Mouse (Mus musculus) neural tube, embryonic 15.5 days (tissue): ENCODE results near the gene Pacs2. TPM values are rescaled to one million over a fixed set of nuclear protein-coding genes. Genes with fewer than 3 reads are reported as not detected.
A peak's percentile ranks its signal among the peaks of the same experiment; 100 is the strongest.

ENCODE experiments used
- ATAC-seq: fragments of 200-750 bp; cut with Nextera tagmentation; 2 replicates; pipeline ENCODE4 v1.8.0; 2017; ENCODE audit warnings: mild to moderate bottlenecking, moderate TSS enrichment, moderate library complexity; ENCODE audit not compliant: low FRiP score
- H3K27ac ChIP-seq: fragments of 300-500 bp; sonication (generic); replicated peaks from 2 replicates; pipeline ENCODE4 v1.5.1; 2015; ENCODE audit warnings: mild to moderate bottlenecking, inconsistent platforms
- H3K27me3 ChIP-seq: fragments of 300-500 bp; sonication (generic); replicated peaks from 2 replicates; pipeline ENCODE4 v1.6.1; 2015; ENCODE audit warnings: inconsistent platforms
- H3K36me3 ChIP-seq: fragments of 300-500 bp; sonication (generic); 2 replicates; pipeline ENCODE4 v1.6.1; 2015; ENCODE audit warnings: inconsistent platforms
- H3K4me1 ChIP-seq: fragments of 300-500 bp; sonication (generic); 2 replicates; pipeline ENCODE4 v1.6.1; 2015; ENCODE audit warnings: inconsistent platforms
- H3K4me2 ChIP-seq: fragments of 300-500 bp; sonication (generic); 2 replicates; pipeline ENCODE4 v1.6.1; 2015; ENCODE audit warnings: inconsistent platforms, mild to moderate bottlenecking, moderate library complexity
- H3K4me3 ChIP-seq: fragments of 300-500 bp; sonication (generic); replicated peaks from 2 replicates; pipeline ENCODE4 v1.5.1; 2015; ENCODE audit warnings: mild to moderate bottlenecking, inconsistent platforms
- H3K9ac ChIP-seq: fragments of 300-500 bp; sonication (generic); replicated peaks from 2 replicates; pipeline ENCODE4 v1.6.1; 2015; ENCODE audit warnings: mild to moderate bottlenecking, inconsistent platforms
- H3K9me3 ChIP-seq: fragments of 300-500 bp; sonication (generic); replicated peaks from 2 replicates; pipeline ENCODE4 v1.6.1; 2016; ENCODE audit warnings: inconsistent platforms
- WGBS: fragments of 180-500 bp; shearing (Covaris S2); methylation state at CpG from one replicate; pipeline ENCODE4 v1.1.7; 2015; ENCODE audit warnings: mixed read lengths; 5-methylcytosine and 5-hydroxymethylcytosine counted together
- polyA plus RNA-seq: library from polyadenylated mRNA; unstranded; fragments of >200 nt; fragmentation: Nextera tagmentation; extraction: Ambion mirVana; gene quantifications from 2 replicates; pipeline ENCODE4 v1.2.1, GENCODE M21; 2015

Pacs2 gene
- polyA plus RNA-seq, 1 experiment from 2014 or later = 27.6 TPM

- no peaks in the 10 kb centered on the region for H3K27me3 ChIP-seq
- no peaks in the 10 kb centered on the region for H3K9me3 ChIP-seq
- no peak overlapping the region for H3K27ac ChIP-seq
- H3K36me3 ChIP-seq = peaks cover 34% of the 10 kb centered on the region
- no peak overlapping the region for H3K9ac ChIP-seq
- WGBS = 88% methylated on average over 2 of the region's 2 CpGs
- H3K4me3 ChIP-seq = no peak overlapping the region
- no peak for ATAC-seq
- H3K4me1 ChIP-seq = no peaks in the 10 kb centered on the region
- no peak overlapping the region for H3K4me2 ChIP-seq
Observed at GRCm38 (mm10) chr12:112991444-112991843, 22.9 kb upstream of the Pacs2 start.

DNA sequence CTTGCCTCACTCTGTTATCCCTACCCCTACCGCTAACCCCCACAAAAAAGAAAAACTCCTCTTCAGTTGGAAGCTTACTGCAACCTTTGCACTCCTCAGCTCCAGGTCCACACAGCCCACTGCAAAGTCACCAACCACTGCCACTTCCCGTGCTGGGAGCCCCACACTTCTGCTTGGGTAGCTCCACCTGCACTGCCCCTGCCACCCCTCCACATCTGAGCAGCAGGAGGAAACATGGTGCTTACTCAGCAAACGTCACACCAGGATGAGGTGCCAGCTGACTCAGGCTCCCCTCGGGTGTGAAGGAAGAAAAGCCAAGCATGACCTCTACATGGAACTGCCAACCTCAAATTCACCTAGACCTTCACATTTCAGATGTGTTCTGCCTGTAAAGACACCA, 20.2 kb upstream of the Pacs2 start:
- H3K4me1 ChIP-seq = peaks cover 20% of the 10 kb centered on the region
- no peaks in the 10 kb centered on the region for H3K9me3 ChIP-seq
- WGBS = 89% methylated on average over 4 of the region's 4 CpGs
- H3K27me3 ChIP-seq = no peaks in the 10 kb centered on the region
- no peak overlapping the region for H3K4me3 ChIP-seq
- H3K9ac ChIP-seq = no peak overlapping the region
- no peak for ATAC-seq
- peaks cover 16% of the 10 kb centered on the region; the same call in 1 of the 2 replicates for H3K36me3 ChIP-seq
- H3K4me2 ChIP-seq = no peak overlapping the region
- H3K27ac ChIP-seq = no peak overlapping the region

DNA sequence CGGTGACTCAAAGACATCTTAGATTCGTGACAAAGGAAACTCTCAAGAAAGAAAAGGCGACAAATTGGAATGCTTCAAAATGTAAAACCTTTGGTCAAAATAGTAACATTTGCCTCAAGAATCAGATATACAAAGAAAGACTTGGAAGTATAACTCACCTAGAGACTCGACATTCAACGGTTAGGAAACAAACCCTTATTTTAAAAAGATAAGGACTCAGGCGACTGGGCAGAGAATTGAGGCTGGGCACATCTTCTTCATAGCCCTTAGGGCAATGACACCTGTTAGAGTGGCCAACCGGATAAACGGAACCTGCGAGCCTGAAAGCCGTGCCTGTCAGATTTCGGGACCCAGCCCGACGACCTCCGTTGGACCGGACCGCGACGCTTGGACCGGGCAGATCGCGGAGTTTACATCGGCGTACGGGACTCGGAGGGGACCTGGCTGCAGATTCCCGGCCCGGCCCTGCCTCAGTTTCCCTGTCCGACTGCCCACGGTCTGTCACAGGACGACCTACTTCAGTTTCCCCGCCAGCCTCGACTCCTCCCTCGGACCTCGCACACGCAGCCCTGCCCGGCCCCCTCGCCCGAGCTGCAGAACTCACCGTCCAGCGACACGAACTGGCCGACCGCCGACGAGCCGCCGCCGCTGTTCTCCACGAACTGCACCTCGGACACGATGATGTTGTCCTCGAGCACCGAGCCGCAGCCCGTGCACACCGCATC, 14.6 kb upstream of the Pacs2 start:
- peak overlapping the region; percentile 96 for H3K9ac ChIP-seq
- 1% methylated on average over 56 of the region's 56 CpGs for WGBS

GRCm38 (mm10) chr12:113000294-113001132, 13.8 kb upstream of the Pacs2 start, which contains the start of gene Brf1:
Brf1 (minus strand) TSS chr12:113000704.
- peak; percentile 99 for ATAC-seq
- Histone ChIP-seq H3K9me3 (no peaks in the 10 kb centered on the region), H3K27me3 (no peaks in the 10 kb centered on the region), H3K9ac (peak within 1 kb of the TSS; percentile 96), H3K4me2 (peak within 1 kb of the TSS; percentile 85), H3K4me3 (peak within 1 kb of the TSS; percentile 89), H3K36me3 (no peaks in the 10 kb centered on the region), H3K4me1 (peaks cover 29% of the 10 kb centered on the region), H3K27ac (peak within 1 kb of the TSS; percentile 96)
- 0% methylated on average over 66 of the region's 96 CpGs for WGBS

More for the DNA sequence above, 14.6 kb upstream of the Pacs2 start:
- Histone ChIP-seq H3K4me2 (peak overlapping the region; percentile 85), H3K36me3 (no peaks in the 10 kb centered on the region), H3K4me1 (peaks cover 29% of the 10 kb centered on the region), H3K9me3 (no peaks in the 10 kb centered on the region), H3K27me3 (no peaks in the 10 kb centered on the region), H3K27ac (peak overlapping the region; percentile 96), H3K4me3 (peak overlapping the region; percentile 89)
- peak; percentile 12 for ATAC-seq

- Histone ChIP-seq H3K27ac (peak overlapping the region; percentile 96), H3K27me3 (no peaks in the 10 kb centered on the region), H3K4me1 (peaks cover 29% of the 10 kb centered on the region), H3K36me3 (no peaks in the 10 kb centered on the region), H3K4me3 (peak overlapping the region; percentile 89), H3K4me2 (peak overlapping the region; percentile 85), H3K9ac (peak overlapping the region; percentile 96), H3K9me3 (no peaks in the 10 kb centered on the region)
- peak; percentile 45; the same call in 1 of the 2 replicates for ATAC-seq
- WGBS = 9% methylated on average over 5 of the region's 5 CpGs
Observed at GRCm38 (mm10) chr12:113001133-113001474, 13.2 kb upstream of the Pacs2 start.

- H3K27me3 ChIP-seq = no peaks in the 10 kb centered on the region
- H3K9me3 ChIP-seq = no peaks in the 10 kb centered on the region
- H3K4me1 ChIP-seq = peaks cover 22% of the 10 kb centered on the region
- H3K27ac ChIP-seq = no peak overlapping the region
- 37% methylated on average over 2 of the region's 2 CpGs for WGBS
- no peak overlapping the region for H3K4me3 ChIP-seq
- H3K4me2 ChIP-seq = no peak overlapping the region
- H3K9ac ChIP-seq = no peak overlapping the region
- H3K36me3 ChIP-seq = no peaks in the 10 kb centered on the region
- no peak for ATAC-seq
Observed at GRCm38 (mm10) chr12:113002667-113003066, 11.6 kb upstream of the Pacs2 start.

- no peak for ATAC-seq
- Histone ChIP-seq H3K4me2 (no peak overlapping the region), H3K27me3 (no peaks in the 10 kb centered on the region), H3K4me1 (peaks cover 10% of the 10 kb centered on the region), H3K9me3 (no peaks in the 10 kb centered on the region), H3K4me3 (no peak overlapping the region), H3K36me3 (no peaks in the 10 kb centered on the region), H3K27ac (no peak overlapping the region), H3K9ac (no peak overlapping the region)
- 89% methylated on average over 8 of the region's 8 CpGs for WGBS
Observed at GRCm38 (mm10) chr12:113004011-113004410, 10.3 kb upstream of the Pacs2 start.

DNA sequence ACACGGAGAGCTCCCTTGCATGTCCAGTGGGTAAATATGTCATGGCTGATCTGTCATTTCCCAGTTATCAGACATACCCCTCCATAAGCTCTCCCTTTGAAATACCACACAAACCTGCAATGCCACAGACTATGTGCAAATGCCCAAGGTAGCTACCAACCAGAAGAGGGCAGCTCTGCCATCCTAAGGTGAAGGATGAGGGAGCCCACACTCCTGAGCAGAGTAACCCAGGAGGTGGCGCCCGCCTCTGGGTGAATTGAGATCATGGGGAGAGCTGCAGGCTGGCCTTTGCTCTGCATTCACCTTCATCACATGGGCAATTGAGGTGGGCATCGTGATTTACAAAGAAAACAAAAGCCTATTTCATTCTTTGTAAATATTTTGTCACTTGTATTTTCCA, 9.3 kb upstream of the Pacs2 start:
- Histone ChIP-seq H3K4me1 (peaks cover 6% of the 10 kb centered on the region), H3K9ac (no peak overlapping the region), H3K27ac (no peak overlapping the region), H3K27me3 (no peaks in the 10 kb centered on the region), H3K4me3 (no peak overlapping the region), H3K9me3 (no peaks in the 10 kb centered on the region), H3K4me2 (no peak overlapping the region), H3K36me3 (no peaks in the 10 kb centered on the region)
- ATAC-seq = no peak
- WGBS = 32% methylated on average over 4 of the region's 4 CpGs

DNA sequence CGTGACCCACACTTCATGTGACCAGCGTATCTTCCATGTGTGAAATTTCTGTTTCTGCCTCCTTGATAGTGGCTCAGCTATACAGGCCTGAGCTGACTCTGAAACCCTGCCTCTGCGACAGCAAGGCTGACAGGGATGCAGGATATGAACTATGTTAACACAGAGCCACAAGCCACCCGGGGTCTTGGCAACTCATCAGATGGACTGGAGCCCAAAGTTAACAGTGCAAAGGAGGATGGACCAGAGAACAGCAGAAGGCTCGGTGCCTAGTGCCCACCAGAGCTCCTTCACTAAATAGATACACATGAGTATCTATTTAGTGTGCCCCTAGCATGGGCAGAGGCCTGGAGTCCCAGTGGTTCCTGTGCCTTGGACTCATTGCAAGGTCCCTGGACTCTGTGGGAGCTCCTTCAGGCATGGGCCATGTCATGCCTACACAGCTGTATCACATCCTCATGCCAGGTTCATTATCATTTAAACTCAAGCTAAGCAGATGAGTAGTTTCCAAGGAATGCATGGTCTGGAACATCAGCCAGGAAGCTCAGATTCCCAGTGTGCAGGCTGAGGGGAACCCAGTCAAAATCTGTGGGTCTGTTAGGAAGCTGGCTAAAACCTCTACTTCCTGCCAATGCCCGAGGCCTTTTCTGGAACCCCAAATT, 2.5 kb upstream of the Pacs2 start:
- 89% methylated on average over 6 of the region's 6 CpGs for WGBS
- no peak overlapping the region for H3K4me3 ChIP-seq
- no peak overlapping the region for H3K27ac ChIP-seq
- H3K9ac ChIP-seq = no peak overlapping the region
- ATAC-seq = no peak
- no peaks in the 10 kb centered on the region for H3K36me3 ChIP-seq
- no peaks in the 10 kb centered on the region for H3K9me3 ChIP-seq
- H3K4me2 ChIP-seq = no peak overlapping the region
- H3K4me1 ChIP-seq = peaks cover 42% of the 10 kb centered on the region
- H3K27me3 ChIP-seq = no peaks in the 10 kb centered on the region

GRCm38 (mm10) chr12:113012443-113012842, 1.9 kb upstream of the Pacs2 start:
- WGBS = 84% methylated on average over 5 of the region's 5 CpGs
- Histone ChIP-seq H3K4me3 (no peak overlapping the region), H3K27ac (no peak overlapping the region; the same call in 1 of the 2 replicates), H3K9ac (no peak overlapping the region), H3K27me3 (no peaks in the 10 kb centered on the region), H3K9me3 (no peaks in the 10 kb centered on the region), H3K36me3 (no peaks in the 10 kb centered on the region), H3K4me2 (no peak overlapping the region), H3K4me1 (peaks cover 47% of the 10 kb centered on the region)
- no peak for ATAC-seq

DNA sequence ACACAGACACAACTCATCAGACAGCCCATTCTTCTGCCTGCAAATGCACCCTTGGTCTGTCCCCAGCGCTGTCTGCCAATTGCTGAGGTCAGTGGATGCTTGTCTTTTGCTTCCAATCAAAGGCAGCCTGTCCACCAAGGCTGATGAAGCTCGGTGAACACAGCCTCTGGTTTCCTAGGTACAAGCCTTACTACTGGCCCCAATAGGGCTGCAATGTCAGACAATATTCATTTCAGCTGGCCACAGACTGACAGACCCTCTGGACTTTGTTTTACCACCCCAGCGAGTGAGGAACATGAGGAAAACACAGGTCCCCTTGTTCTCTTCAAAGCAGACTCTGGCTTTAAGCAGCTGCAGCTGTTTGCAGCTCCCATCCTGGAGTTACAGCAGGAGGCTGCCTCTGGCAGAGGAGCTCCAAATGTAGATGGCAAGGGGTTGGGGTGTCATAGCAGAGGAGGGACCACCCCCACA, 1.3 kb upstream of the Pacs2 start:
- peak overlapping the region; percentile 88 for H3K9ac ChIP-seq
- ATAC-seq = no peak

More for the DNA sequence above, 1.3 kb upstream of the Pacs2 start:
- peak overlapping the region; percentile 74 for H3K4me2 ChIP-seq
- H3K27me3 ChIP-seq = no peaks in the 10 kb centered on the region
- peak overlapping the region; percentile 94 for H3K27ac ChIP-seq
- H3K4me1 ChIP-seq = peaks cover 52% of the 10 kb centered on the region
- H3K4me3 ChIP-seq = peak overlapping the region; percentile 98
- WGBS = 56% methylated on average over 3 of the region's 3 CpGs
- no peaks in the 10 kb centered on the region for H3K9me3 ChIP-seq
- H3K36me3 ChIP-seq = no peaks in the 10 kb centered on the region
